Mouse (Mus musculus) large intestine, adult 2 months (tissue): ENCODE results near the gene Gfpt2. TPM values are rescaled to one million over a fixed set of nuclear protein-coding genes. Genes with fewer than 3 reads are reported as not detected.
"Not testable (repeated sequence)": the region's sequence is repeated elsewhere in the genome, so short reads cannot be mapped to it uniquely, and the experiment has no call there.

ENCODE experiments used
- DNase-seq: peaks from one replicate; pipeline ENCODE4 v3.0.0-alpha.2; 2012; ENCODE audit warnings: low read depth, low spot score
- WGBS: fragments of 180-500 bp; shearing (Covaris S2); methylation state at CpG from one replicate; pipeline ENCODE4 v1.1.7; 2018; 5-methylcytosine and 5-hydroxymethylcytosine counted together
- polyA plus RNA-seq: library from polyadenylated mRNA; depleted of rRNA; stranded (reverse); fragments of >200 nt; gene quantifications from 2 replicates; pipeline ENCODE4 v1.2.3, GENCODE M21; 2012

Gene Gfpt2
- polyA plus RNA-seq, 1 experiment, result 1.5 TPM

DNA sequence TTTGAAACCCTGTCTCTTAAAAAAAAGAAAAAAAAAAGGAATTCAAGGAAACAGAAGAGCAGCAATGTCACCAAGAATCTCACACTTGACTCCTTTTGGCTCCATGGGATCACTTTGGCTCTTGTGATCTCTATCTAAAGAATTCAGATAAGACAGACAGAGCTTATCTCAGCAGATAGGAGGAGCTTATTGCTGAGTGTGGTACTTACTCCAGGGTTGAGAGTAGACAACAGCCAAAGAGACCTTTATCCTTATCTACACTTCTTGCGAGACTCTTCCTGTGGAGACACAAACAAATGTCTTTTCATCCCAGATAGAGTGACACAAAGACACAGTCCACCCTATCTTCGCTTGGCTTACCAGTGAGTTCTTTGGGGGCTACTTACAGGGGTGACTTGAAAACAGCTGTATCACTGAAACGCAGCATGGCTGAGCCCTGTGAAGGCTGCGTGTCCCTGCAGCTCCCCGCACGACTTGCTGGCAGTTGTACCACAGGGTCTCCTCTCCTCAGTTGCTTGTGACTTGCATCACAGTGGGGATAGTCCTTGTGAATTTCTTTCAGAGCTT lies 12.1 kb upstream of the Gfpt2 start:
- no peak for DNase-seq
- 51% methylated on average over 6 of the region's 6 CpGs for WGBS

DNA sequence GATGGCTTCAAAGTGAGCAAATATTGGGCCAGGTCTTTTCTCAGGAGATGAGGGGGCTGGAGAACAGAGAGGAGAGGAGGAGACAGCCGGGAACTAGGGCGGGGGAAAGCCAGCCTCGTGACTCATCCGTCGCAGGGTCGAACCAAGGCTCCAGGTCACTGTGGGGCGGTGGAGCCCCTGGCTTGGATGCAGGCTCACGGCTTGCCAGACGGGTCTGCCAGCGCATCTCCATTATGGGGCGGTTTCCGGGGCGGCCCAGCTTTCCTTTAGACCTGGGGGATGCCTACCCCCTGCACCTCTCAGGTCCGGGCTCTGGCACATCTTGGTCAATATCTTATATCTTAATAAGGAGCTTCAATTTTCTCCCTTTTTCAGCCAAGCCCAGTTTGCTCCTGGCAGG lies 847 bp upstream of the Gfpt2 start:
- no peak for DNase-seq
- WGBS, result 25% methylated on average over 14 of the region's 14 CpGs

DNA sequence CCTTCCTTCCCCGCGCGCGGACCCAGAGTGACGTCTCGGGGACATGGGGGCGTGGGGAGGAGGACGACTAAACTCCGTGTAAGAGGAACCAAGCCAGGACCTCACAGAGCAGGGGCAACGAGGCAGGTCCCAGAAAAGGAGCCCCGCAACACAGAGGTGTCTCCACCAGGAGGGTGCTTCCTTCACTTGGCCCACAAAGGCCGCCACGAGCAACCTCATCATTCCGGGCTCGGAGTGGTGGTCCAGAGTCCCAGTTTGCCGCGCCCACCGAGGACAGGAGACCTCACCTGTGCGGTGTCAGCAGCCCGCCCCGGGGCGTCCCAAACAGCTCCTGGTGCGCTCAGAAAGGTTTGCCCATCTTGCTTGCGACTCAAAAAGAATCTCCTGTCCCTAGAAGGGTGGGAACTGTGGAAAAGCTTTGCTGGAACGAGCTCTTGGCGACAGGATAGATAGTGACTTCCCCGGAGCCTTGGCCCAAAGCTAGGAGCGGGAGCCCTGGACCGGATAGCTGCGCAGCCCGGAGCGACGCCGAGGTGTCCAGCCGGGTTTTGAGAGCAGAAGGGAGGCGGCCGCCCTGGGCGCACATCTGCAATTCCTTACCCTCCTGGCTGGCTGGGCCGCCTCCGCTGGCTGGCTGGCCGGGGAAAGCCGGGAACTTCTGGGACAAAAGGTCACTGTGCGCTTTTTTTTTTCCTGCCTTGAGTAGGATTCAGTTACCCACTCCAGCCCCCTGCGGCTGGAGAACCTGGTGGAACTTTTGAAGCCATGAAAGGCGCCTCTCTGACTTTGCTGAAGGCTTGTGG lies 565 bp downstream of the Gfpt2 start:
- DNase-seq, result no peak
- WGBS, result 5% methylated on average over 45 of the region's 45 CpGs

DNA sequence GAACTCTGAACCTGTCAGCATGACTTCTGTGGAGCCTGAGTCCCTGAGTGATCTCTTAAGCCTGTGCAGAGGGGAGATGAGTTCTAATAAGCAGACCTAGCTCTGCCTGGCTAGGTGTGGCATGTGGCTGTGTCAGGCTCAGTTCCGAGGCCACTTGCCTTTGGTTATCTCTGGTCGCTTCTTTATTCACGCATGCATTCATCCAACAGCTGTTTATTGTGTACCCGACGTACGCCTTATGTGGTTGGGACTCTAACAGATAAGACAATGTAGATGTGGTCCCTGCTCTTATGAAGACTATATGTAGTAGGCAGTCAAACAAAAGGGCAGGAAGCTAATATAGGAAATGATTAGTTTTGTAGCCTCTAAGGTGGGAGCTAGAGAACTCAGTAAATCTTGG lies 5.0 kb downstream of the Gfpt2 start:
- WGBS, result 89% methylated on average over 6 of the region's 6 CpGs

DNA sequence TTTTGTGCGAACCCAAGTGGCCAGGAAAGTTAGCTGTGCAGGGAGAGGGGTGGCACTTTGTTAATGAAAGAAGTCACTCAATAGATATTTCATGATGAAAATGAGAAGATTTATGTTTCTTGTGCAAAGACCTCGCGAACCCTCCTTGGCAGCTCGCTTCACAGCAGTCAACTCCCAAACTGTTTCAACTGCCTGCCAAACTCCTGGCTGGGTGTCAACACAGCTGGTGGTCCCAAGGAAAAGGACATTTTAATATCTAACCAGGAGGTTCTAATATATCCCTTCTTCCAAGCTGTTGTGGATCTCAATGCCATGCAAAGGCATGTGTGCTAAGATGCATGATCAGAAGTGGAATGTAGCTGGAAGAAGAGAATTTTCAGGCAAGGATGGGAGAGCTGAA lies 7.5 kb downstream of the Gfpt2 start:
- WGBS, result 64% methylated on average over 4 of the region's 4 CpGs
- no peak for DNase-seq

More for the DNA sequence above, 5.0 kb downstream of the Gfpt2 start:
- DNase-seq, result no peak

DNA sequence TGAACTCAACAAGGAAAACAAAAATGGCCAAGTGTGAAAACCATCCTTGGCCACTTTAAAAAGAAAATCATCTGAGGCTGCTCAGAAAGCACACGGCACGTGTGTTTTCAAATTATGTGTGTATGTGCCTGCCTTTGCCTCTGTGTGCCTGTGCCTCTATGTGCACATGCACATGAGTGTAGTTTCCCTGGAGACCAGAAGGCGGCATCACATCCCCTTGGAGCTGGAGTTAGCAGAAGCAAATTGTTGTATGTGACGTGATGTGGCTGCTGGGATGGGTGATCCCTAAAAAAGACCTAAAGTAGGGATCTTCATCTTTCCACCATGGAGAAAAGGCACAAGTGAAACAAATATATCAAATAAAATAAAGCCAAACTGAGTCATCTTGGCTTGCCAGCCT lies 9.8 kb downstream of the Gfpt2 start:
- WGBS, result 91% methylated on average over 4 of the region's 4 CpGs
- no peak for DNase-seq

DNA sequence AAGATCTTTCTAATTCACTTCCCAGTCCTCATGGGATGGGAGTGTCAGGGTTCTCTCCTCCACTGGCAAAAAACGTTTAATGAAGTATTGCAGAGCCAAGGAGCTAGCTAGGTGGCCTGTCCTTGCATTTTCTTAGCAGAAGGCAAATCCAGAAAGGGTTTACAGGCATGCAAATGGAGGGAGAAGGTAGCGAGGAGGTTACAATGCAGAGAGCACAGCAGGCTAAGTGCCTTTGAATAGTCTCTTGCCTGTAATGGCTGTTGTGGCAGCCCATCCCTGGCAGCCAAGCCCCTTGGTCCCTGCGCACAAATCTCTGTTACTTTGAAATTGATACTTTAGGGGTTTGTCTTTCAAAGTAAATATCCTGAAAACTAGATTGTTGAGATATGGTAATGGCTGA lies 12.2 kb downstream of the Gfpt2 start:
- no peak for DNase-seq
- WGBS, result 57% methylated on average over 3 of the region's 3 CpGs

DNA sequence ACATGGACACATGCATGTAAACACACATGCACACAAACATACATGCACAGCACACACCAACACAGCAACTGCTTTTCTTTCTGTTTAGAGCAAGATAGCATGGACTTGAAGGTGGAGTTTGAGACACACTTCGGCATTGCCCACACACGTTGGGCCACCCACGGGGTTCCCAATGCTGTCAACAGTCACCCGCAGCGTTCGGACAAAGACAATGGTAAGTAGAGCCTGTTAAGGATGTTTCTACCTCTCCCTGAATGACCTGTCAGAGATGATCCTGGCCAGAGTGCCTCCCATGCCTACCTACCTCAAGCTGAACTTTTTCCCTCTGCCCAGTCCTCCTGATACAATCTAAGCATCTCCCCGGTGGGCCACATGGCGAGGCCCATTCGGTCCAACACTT lies 15.0 kb downstream of the Gfpt2 start:
- WGBS, result 92% methylated on average over 9 of the region's 9 CpGs
- DNase-seq, result no peak

DNA sequence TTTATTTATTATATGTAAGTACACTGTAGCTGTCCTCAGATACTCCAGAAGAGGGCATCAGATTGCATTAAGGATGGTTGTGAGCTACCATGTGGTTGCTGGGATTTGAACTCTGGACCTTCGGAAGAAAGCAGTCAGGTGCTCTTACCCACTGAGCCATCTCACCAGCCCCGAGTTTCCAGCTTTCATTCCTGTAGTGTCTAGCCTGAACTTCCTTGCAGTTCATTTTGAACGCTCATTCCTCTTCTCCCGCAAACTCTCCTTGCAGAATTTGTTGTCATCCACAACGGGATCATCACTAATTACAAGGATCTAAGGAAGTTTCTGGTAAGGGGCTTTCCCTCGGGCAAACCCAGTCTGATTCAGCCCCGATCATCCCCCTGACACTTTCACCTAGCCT lies 16.7 kb downstream of the Gfpt2 start:
- DNase-seq, result not testable (repeated sequence)
- 77% methylated on average over 7 of the region's 7 CpGs for WGBS

DNA sequence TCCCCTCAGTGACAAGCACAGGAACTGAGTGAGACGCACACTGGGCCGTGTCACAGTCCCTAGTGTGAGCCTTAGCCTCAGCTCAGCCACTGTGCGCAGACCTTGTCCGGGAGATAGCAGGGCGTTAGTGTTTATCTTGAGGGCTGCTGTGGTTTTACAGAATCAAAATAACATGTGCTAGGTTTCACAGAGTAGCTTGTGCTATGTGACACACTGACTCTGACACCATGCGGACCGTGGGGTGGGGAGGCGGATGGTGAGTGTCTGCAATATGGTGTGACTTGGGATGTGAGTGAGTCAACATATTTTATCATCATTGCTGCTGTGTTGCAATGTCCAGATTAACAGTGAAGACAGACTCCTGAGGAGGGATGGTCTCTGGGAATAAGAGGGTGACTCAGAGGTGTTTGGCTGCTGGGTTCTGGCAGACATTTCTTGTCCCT lies 17.1 kb downstream of the Gfpt2 start:
- 78% methylated on average over 8 of the region's 8 CpGs for WGBS

DNA sequence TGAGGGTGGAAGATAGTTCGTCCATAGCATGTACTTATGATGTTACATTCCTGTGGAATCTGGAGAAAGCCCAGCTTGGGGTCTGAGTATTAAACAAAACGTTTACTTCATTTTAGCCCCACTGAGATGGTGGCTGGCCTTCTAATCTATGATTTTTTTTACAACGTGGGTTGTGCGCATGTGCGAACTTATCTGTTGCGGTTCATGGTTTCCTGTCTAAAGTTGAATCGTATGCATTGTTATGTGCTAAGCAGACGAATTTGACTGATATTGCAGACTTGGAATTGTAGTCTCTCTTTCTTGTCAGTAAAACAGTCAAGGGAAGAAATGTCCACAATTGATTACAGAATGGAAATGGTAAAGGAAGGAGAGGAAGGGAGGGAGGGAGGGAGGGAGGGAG lies 17.9 kb downstream of the Gfpt2 start:
- 72% methylated on average over 8 of the region's 8 CpGs for WGBS
- no peak for DNase-seq

More for the DNA sequence above, 17.1 kb downstream of the Gfpt2 start:
- DNase-seq, result no peak

DNA sequence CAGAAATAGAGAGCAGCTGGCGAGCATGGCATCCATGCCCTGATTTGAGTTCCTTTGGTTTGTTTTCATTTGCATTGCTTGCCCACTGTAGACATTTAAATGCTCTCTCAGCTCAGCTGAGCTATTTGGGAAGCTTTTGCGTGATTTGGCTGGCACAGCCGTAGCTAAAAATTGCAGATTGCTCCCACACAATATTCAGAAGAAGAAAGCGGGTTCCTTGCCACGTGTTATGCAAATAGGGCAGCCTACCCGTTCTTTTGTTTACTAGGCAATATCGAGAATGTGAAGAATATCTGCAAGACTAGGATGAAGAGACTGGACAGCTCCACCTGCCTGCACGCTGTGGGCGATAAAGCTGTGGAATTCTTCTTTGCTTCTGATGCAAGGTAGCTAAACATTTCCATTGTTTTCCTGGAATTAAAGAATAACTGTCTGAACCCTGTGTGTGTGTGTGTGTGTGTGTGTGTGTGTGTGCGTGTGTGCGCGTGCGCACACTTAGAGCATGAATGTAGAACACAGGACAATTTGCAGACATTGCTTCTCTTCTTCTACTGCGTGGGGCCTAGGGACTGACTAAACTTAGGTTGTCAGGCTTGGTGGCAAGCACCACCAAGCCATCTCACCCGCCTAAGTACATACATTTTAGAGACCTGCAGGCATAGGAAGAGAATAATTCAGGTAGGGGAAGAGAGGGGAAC lies 25.0 kb downstream of the Gfpt2 start:
- WGBS, result 85% methylated on average over 15 of the region's 15 CpGs
- no peak for DNase-seq

DNA sequence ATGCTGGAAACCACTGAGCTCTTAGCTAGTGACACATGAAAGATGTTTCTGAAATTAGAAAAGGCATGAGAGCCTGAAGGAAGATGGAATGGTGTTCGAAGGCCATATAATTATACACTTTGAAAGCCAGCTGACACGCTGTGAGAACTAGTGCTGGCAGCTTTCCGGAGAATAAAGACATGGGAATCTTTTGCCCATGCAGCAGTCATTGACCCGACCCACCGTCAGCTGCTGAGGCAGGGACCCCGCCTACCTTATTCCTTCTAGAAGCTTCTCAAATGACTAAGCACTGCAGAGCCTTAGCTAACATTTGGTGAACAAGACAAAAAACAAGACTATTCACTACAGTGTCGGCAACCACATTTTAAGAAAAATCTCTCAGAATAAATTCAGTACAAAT lies 25.7 kb downstream of the Gfpt2 start:
- 83% methylated on average over 7 of the region's 7 CpGs for WGBS

DNA sequence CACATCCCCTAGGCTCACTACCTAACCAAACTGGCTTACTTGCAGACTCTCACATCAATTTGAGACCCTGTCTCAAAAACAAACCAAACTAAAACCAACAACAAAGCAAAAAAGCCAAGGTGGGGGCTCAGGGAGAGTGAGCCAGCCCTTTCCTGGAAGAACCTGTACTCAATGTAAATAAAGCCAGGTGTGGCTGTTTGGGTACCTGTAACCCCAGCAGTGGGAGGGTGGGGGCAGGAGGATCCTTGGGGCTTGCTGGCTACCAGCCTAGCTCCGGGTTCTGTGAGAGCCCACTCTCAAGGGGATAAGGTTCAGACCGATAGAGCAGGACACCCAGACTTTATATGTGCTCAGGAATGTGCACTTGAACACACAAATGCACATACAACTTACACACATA lies 26.9 kb downstream of the Gfpt2 start:
- WGBS, result 27% methylated on average over 2 of the region's 2 CpGs

More for the DNA sequence above, 25.7 kb downstream of the Gfpt2 start:
- DNase-seq, result no peak

DNA sequence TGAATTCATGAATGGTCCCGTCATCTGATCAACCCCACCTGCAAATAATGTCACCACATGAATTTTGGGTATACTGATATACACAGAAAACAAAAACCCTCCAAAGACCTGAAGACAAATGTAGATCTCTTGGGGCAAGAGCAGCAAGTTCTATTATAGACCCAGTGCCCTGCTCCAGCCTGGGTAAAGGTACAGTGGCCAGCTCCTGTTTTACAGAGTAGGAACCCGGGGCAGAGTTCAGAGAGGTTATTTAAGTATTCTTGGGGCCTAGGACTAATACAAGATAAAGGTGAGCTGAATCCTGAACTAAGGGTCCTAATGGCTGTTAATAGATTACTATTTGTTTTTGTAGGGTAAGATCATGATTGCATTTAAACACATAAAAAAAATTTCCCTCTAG lies 27.6 kb downstream of the Gfpt2 start:
- WGBS, result 45% methylated on average over 2 of the region's 2 CpGs
- no peak for DNase-seq

More for the DNA sequence above, 26.9 kb downstream of the Gfpt2 start:
- DNase-seq, result no peak

DNA sequence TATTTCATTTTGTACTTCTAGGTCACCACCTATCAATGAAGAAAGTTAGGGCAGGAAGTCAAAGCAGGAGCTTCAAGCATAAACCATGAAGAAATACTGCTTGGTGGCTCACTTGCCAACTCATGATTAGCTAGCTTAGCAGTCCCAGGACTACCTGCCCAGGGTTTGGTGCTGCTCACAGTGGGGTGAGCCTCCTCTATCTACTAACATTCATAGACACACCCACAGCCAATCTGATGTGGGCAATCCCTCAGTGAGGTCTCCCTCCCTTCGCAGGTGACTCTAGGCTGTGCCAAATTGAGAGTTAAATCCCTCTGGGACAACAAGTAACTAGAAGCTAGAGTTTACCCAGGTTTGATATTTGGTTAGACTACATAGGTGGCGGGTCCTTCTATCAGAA lies 28.4 kb downstream of the Gfpt2 start:
- DNase-seq, result no peak
- WGBS, result 71% methylated on average over 2 of the region's 2 CpGs

DNA sequence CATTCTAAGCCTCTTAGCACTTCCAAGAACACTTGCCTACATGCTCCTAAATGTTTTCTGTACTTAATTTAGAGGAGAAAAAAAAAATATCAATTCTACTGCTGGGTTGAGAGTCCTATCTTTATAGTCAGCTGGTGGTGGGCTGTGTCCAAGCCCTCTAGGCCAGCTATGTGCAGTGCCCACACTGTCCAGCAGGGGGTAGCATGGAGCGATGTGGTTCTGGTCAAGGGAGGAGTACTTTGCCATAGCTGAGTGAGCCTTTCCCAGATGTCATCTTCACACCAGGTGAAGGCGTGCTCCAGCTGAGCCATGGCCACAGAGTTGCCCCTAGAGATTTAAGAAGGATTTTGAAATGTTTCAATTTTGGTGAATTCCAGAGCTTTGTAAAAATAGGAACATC lies 30.9 kb downstream of the Gfpt2 start:
- DNase-seq, result no peak
- 33% methylated on average over 2 of the region's 2 CpGs for WGBS

DNA sequence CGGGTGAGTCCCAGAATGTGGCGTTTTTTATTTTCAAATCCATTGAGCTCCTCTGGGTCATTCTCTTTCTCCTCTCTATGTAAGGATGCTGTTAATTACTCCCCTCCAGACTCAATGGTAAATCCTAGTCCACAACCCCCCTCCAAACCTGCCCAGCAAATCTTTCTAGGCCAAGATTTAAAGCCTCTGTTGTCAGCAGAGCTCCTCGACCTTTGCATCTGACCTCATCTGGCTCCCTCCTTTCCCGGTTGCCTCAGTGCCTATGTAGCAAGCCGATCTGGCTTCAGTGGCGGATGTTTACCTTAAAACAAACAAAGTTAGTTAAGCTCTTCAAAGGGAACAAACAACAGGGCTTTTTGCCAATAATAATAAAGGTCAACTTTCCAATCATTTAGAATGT lies 33.3 kb downstream of the Gfpt2 start:
- 41% methylated on average over 6 of the region's 6 CpGs for WGBS
- DNase-seq, result no peak

DNA sequence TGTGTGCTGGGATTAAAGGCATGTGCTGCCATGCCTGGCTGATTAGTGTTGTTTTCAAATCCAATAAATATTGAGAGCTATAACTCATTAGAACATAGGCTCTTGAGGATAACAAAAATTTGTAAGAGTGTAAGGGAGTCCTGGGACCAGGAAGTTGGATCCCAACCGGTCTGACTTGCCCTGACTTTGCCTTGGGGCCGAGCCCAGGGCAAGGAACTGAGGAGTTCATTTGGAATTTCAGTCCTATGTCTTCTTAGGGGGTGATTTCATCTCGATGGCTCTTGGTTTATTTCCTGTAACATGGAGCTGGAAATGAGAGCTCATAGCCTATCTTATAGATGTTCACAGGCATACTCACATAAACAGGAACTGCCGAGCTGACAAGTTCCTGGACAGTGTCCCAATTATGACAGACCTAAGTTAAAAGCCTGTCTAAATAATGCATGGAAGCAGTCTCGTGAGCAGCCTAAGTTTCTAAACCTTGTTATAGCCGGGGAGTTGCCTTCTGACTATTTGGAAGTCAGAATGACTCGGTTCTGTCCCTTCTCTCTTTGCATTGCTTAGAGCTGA lies 35.3 kb downstream of the Gfpt2 start:
- WGBS, result 15% methylated on average over 7 of the region's 7 CpGs
- no peak for DNase-seq

DNA sequence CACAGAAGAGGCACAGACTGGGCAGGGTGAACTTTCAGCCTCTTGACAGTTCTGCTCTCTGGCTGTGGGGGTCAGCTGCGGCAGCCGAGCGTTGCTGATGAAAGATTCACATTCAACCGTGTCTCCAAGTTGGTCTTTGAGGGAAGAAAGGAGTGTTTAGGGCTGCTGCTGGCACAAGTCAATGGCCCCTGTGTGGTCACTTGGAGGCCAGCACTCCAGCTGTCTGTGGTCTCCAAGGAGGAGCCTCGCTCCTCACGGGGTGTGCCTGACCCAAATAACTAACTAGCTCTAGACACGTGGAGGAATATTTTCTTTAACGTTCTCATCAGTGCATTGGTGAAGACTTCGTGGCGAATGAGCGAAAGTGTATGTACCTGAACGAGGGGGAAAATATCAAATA lies 38.0 kb downstream of the Gfpt2 start:
- no peak for DNase-seq
- 80% methylated on average over 12 of the region's 12 CpGs for WGBS

DNA sequence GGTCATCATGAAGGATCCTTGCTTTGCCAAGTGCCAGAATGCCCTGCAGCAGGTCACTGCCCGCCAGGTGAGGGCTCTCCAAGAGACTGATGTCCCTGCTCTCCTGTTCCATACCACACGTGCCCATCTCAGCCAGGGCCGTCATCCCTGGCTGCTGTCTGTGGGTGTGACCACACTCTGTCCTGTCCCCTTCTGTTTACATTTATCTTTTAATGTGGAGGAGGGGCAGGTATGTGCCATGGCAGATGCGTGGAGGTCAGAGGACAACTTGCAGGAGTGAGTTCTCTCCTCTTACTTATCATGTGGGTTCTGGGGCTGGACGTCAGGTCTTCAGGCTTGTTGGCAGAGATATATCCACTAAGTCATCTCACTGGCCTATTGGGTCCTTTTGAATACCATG lies 39.0 kb downstream of the Gfpt2 start:
- no peak for DNase-seq

More for the DNA sequence above, 39.0 kb downstream of the Gfpt2 start:
- 59% methylated on average over 5 of the region's 5 CpGs for WGBS
